Mouse (Mus musculus): ENCODE results near the gene Polr2j. TPM values are rescaled to one million over a fixed set of nuclear protein-coding genes. Genes with fewer than 3 reads are reported as not detected.
A peak's percentile ranks its signal among the peaks of the same experiment; 100 is the strongest.

Polr2j gene
- polyA plus RNA-seq, 1 experiment from 2014 or later = 243 TPM

GRCm38 (mm10) chr5:136082345-136082744, 34.1 kb upstream of the Polr2j start:
- no peaks in the 10 kb centered on the region for H3K36me3 ChIP-seq (ENCODE audit: control insufficient read depth, insufficient read depth, low read length)
- H3K9ac ChIP-seq (replicated peaks; ENCODE audit: low read depth, low read length) = no peak overlapping the region
- no peak for ATAC-seq (ENCODE audit: insufficient number of reproducible peaks, insufficient read depth, low FRiP score, low read depth)
- H3K9me3 ChIP-seq (ENCODE audit: control insufficient read depth, low read depth, low read length) = no peaks in the 10 kb centered on the region
- no peak overlapping the region for H3K4me3 ChIP-seq (ENCODE audit: low read depth, low read length)
- peaks cover 10% of the 10 kb centered on the region; the same call in 1 of the 2 replicates for H3K4me1 ChIP-seq (ENCODE audit: control insufficient read depth, insufficient read depth, low read length)
- no peak overlapping the region for H3K27ac ChIP-seq (ENCODE audit: low read length)
- WGBS = 80% methylated on average over 4 of the region's 4 CpGs
- no peak overlapping the region for H3K4me2 ChIP-seq (replicated peaks; ENCODE audit: low read depth, low read length)
- H3K27me3 ChIP-seq (ENCODE audit: control insufficient read depth, insufficient read depth, low read length) = no peaks in the 10 kb centered on the region

- Histone ChIP-seq H3K27ac (ENCODE audit: low read length) (no peak within 1 kb of the TSS), H3K27me3 (ENCODE audit: control insufficient read depth, insufficient read depth, low read length) (no peaks in the 10 kb centered on the region), H3K4me1 (ENCODE audit: control insufficient read depth, insufficient read depth, low read length) (peaks cover 10% of the 10 kb centered on the region; the same call in 1 of the 2 replicates), H3K4me2 (replicated peaks; ENCODE audit: low read depth, low read length) (peak within 1 kb of the TSS; percentile 83), H3K9me3 (ENCODE audit: control insufficient read depth, low read depth, low read length) (no peaks in the 10 kb centered on the region), H3K4me3 (ENCODE audit: low read depth, low read length) (peak within 1 kb of the TSS; percentile 46), H3K9ac (replicated peaks; ENCODE audit: low read depth, low read length) (0 out of 2 replicates have a peak within 1 kb of the TSS, but pooled peaks have one; percentile 30), H3K36me3 (ENCODE audit: control insufficient read depth, insufficient read depth, low read length) (no peaks in the 10 kb centered on the region)
- 0% methylated on average over 27 of the region's 28 CpGs for WGBS
- ATAC-seq (ENCODE audit: insufficient number of reproducible peaks, insufficient read depth, low FRiP score, low read depth) = peak; percentile 96
These were observed 32.7 kb upstream of the Polr2j start, which contains the start of gene Rasa4 for GRCm38 (mm10) chr5:136083669-136084107. TSS of gene Rasa4 (plus strand) at chr5:136083916.

GRCm38 (mm10) chr5:136084144-136084881, 32.1 kb upstream of the Polr2j start:
- Histone ChIP-seq H3K4me3 (ENCODE audit: low read depth, low read length) (peak overlapping the region; percentile 46), H3K36me3 (ENCODE audit: control insufficient read depth, insufficient read depth, low read length) (no peaks in the 10 kb centered on the region), H3K4me1 (ENCODE audit: control insufficient read depth, insufficient read depth, low read length) (peaks cover 10% of the 10 kb centered on the region; the same call in 1 of the 2 replicates), H3K4me2 (replicated peaks; ENCODE audit: low read depth, low read length) (peak overlapping the region; percentile 83), H3K9ac (replicated peaks; ENCODE audit: low read depth, low read length) (0 out of 2 replicates have a peak overlapping the region, but pooled peaks have one; percentile 23), H3K9me3 (ENCODE audit: control insufficient read depth, low read depth, low read length) (no peaks in the 10 kb centered on the region), H3K27ac (ENCODE audit: low read length) (no peak overlapping the region), H3K27me3 (ENCODE audit: control insufficient read depth, insufficient read depth, low read length) (no peaks in the 10 kb centered on the region)
- peak; percentile 2; the same call in 1 of the 2 replicates for ATAC-seq (ENCODE audit: insufficient number of reproducible peaks, insufficient read depth, low FRiP score, low read depth)
- WGBS = 3% methylated on average over 23 of the region's 23 CpGs

GRCm38 (mm10) chr5:136084891-136085651, 31.4 kb upstream of the Polr2j start:
- WGBS = 18% methylated on average over 21 of the region's 21 CpGs
- Histone ChIP-seq H3K36me3 (ENCODE audit: control insufficient read depth, insufficient read depth, low read length) (no peaks in the 10 kb centered on the region), H3K9ac (replicated peaks; ENCODE audit: low read depth, low read length) (no peak overlapping the region), H3K4me3 (ENCODE audit: low read depth, low read length) (peak overlapping the region; percentile 46), H3K27me3 (ENCODE audit: control insufficient read depth, insufficient read depth, low read length) (no peaks in the 10 kb centered on the region), H3K4me1 (ENCODE audit: control insufficient read depth, insufficient read depth, low read length) (peaks cover 10% of the 10 kb centered on the region; the same call in 1 of the 2 replicates), H3K4me2 (replicated peaks; ENCODE audit: low read depth, low read length) (peak overlapping the region; percentile 83), H3K27ac (ENCODE audit: low read length) (no peak overlapping the region), H3K9me3 (ENCODE audit: control insufficient read depth, low read depth, low read length) (no peaks in the 10 kb centered on the region)
- no peak for ATAC-seq (ENCODE audit: insufficient number of reproducible peaks, insufficient read depth, low FRiP score, low read depth)

- Histone ChIP-seq H3K4me2 (replicated peaks; ENCODE audit: low read depth, low read length) (no peak overlapping the region), H3K4me1 (ENCODE audit: control insufficient read depth, insufficient read depth, low read length) (peaks cover 10% of the 10 kb centered on the region; the same call in 1 of the 2 replicates), H3K9me3 (ENCODE audit: control insufficient read depth, low read depth, low read length) (no peaks in the 10 kb centered on the region), H3K36me3 (ENCODE audit: control insufficient read depth, insufficient read depth, low read length) (no peaks in the 10 kb centered on the region), H3K4me3 (ENCODE audit: low read depth, low read length) (no peak overlapping the region), H3K9ac (replicated peaks; ENCODE audit: low read depth, low read length) (no peak overlapping the region), H3K27ac (ENCODE audit: low read length) (no peak overlapping the region), H3K27me3 (ENCODE audit: control insufficient read depth, insufficient read depth, low read length) (no peaks in the 10 kb centered on the region)
- ATAC-seq (ENCODE audit: insufficient number of reproducible peaks, insufficient read depth, low FRiP score, low read depth) = no peak
- WGBS = 92% methylated on average over 8 of the region's 8 CpGs
These were observed 30.1 kb upstream of the Polr2j start for GRCm38 (mm10) chr5:136086290-136086689.

- no peak overlapping the region for H3K4me3 ChIP-seq (ENCODE audit: low read depth, low read length)
- H3K4me1 ChIP-seq (ENCODE audit: control insufficient read depth, insufficient read depth, low read length) = peaks cover 7% of the 10 kb centered on the region; the same call in 1 of the 2 replicates
- no peak for ATAC-seq (ENCODE audit: insufficient number of reproducible peaks, insufficient read depth, low FRiP score, low read depth)
- H3K36me3 ChIP-seq (ENCODE audit: control insufficient read depth, insufficient read depth, low read length) = no peaks in the 10 kb centered on the region
- no peaks in the 10 kb centered on the region for H3K9me3 ChIP-seq (ENCODE audit: control insufficient read depth, low read depth, low read length)
- WGBS = 18% methylated on average over 14 of the region's 14 CpGs
- H3K9ac ChIP-seq (replicated peaks; ENCODE audit: low read depth, low read length) = no peak overlapping the region
- no peaks in the 10 kb centered on the region for H3K27me3 ChIP-seq (ENCODE audit: control insufficient read depth, insufficient read depth, low read length)
- H3K4me2 ChIP-seq (replicated peaks; ENCODE audit: low read depth, low read length) = no peak overlapping the region
- H3K27ac ChIP-seq (ENCODE audit: low read length) = no peak overlapping the region
These were observed 27.4 kb upstream of the Polr2j start for GRCm38 (mm10) chr5:136088821-136089575.

GRCm38 (mm10) chr5:136091927-136092326, 24.5 kb upstream of the Polr2j start:
- ATAC-seq (ENCODE audit: insufficient number of reproducible peaks, insufficient read depth, low FRiP score, low read depth) = no peak
- no peak overlapping the region for H3K9ac ChIP-seq (replicated peaks; ENCODE audit: low read depth, low read length)
- 63% methylated on average over 5 of the region's 5 CpGs for WGBS

More at GRCm38 (mm10) chr5:136091927-136092326, 24.5 kb upstream of the Polr2j start:
- no peak overlapping the region for H3K27ac ChIP-seq (ENCODE audit: low read length)
- H3K36me3 ChIP-seq (ENCODE audit: control insufficient read depth, insufficient read depth, low read length) = no peaks in the 10 kb centered on the region
- no peaks in the 10 kb centered on the region for H3K9me3 ChIP-seq (ENCODE audit: control insufficient read depth, low read depth, low read length)
- H3K27me3 ChIP-seq (ENCODE audit: control insufficient read depth, insufficient read depth, low read length) = no peaks in the 10 kb centered on the region
- no peak overlapping the region for H3K4me3 ChIP-seq (ENCODE audit: low read depth, low read length)
- no peak overlapping the region for H3K4me2 ChIP-seq (replicated peaks; ENCODE audit: low read depth, low read length)
- H3K4me1 ChIP-seq (ENCODE audit: control insufficient read depth, insufficient read depth, low read length) = no peaks in the 10 kb centered on the region
